Mouse (Mus musculus): ENCODE measurements around the gene Faf1.

GRCm38 (mm10) chr4:109759901-109760300 lies 83.5 kb downstream of the Faf1 start:
- TF ChIP-seq MAFK (IDR thresholded peaks at IDR 0.05; ENCODE audit: insufficient read depth, low read depth, low read length), result no peak
- TF ChIP-seq HCFC1 (IDR thresholded peaks at IDR 0.05; ENCODE audit: borderline replicate concordance, insufficient read depth, low read length), result no peak
- no peak for TF ChIP-seq ZNF384 (IDR thresholded peaks at IDR 0.05; ENCODE audit: low read depth, low read length)
- TF ChIP-seq ZC3H11A (IDR thresholded peaks at IDR 0.05; ENCODE audit: borderline replicate concordance, low read depth, low read length), result no peak
